8 mouse cellular contexts compared by ENCODE assay signal in genomic region chr10:81319741-81320549, GRCm38 (mm10). TPM values are rescaled to one million over a fixed set of nuclear protein-coding genes. Genes with fewer than 3 reads are reported as not detected.
DNase-seq lines count a peak whose midpoint lies in the region; ATAC-seq and TF ChIP-seq lines count a peak whose summit lies in the region.

No protein-coding gene starts in this region.

- H3K4me2 ChIP-seq in heart, embryonic 14.5 days (ENCODE audit: low read length) = peak overlapping the region; percentile 82
- peak overlapping the region; percentile 76 for H3K4me2 ChIP-seq in heart, embryonic 16.5 days (ENCODE audit: low read depth, low read length)
- peak overlapping the region; percentile 87 for H3K4me2 ChIP-seq in limb, embryonic 12.5 days
- H3K4me2 ChIP-seq in neural tube, embryonic 11.5 days (ENCODE audit: low read depth) = peak overlapping the region; percentile 77

- DNase-seq in heart, adult 18-20 months = no peak
- peak; percentile 93 for DNase-seq in G1E (ENCODE audit: low spot score)
- peak; percentile 97 for DNase-seq in neural tube, embryonic 11.5 days (ENCODE audit: low spot score)

- TF ChIP-seq CTCF in G1E (IDR thresholded peaks at IDR 0.05; ENCODE audit: low read depth, low read length) = no peak

- 2% methylated on average over 38 of the region's 38 CpGs for WGBS in heart, embryonic 14.5 days
- 1% methylated on average over 38 of the region's 38 CpGs for WGBS in heart, embryonic 16.5 days
- WGBS in limb, embryonic 12.5 days = under 1% methylated on average over 38 of the region's 38 CpGs
- WGBS in neural tube, embryonic 11.5 days = 2% methylated on average over 38 of the region's 38 CpGs

- no peak for ATAC-seq in heart, embryonic 14.5 days (ENCODE audit: insufficient number of reproducible peaks, insufficient read depth, low FRiP score, low read depth)
- no peak for ATAC-seq in G1E (ENCODE audit: extremely low read depth, insufficient number of reproducible peaks, low FRiP score, poor library complexity, severe bottlenecking)
- ATAC-seq in common myeloid progenitor, adult 5-6 weeks (replicated peaks; ENCODE audit: low read depth, poor library complexity, severe bottlenecking) = peak; percentile 71
- no peak for ATAC-seq in heart, embryonic 16.5 days (replicated peaks; ENCODE audit: extremely low read depth, insufficient read depth, low FRiP score)
- ATAC-seq in limb, embryonic 12.5 days (ENCODE audit: insufficient number of reproducible peaks, insufficient read depth, low FRiP score, low TSS enrichment, low read depth) = peak; percentile 26
- peak; percentile 7 for ATAC-seq in neural tube, embryonic 11.5 days (ENCODE audit: insufficient read depth, low FRiP score, low TSS enrichment)
- no peak for ATAC-seq in CD4-positive, CD25-positive, alpha-beta regulatory T cell, adult 4 months

- peak overlapping the region; percentile 71 for H3K9ac ChIP-seq in heart, embryonic 14.5 days (ENCODE audit: low read length)
- peak overlapping the region; percentile 76 for H3K9ac ChIP-seq in heart, embryonic 16.5 days (ENCODE audit: low read length)
- H3K9ac ChIP-seq in limb, embryonic 12.5 days (replicated peaks) = peak overlapping the region; percentile 57
- H3K9ac ChIP-seq in neural tube, embryonic 11.5 days (ENCODE audit: low read length) = peak overlapping the region; percentile 41

- no peaks in the 10 kb centered on the region for H3K9me3 ChIP-seq in heart, embryonic 14.5 days (ENCODE audit: control insufficient read depth, low read length)
- no peaks in the 10 kb centered on the region for H3K9me3 ChIP-seq in G1E (replicated peaks)
- no peaks in the 10 kb centered on the region for H3K9me3 ChIP-seq in heart, embryonic 16.5 days (replicated peaks; ENCODE audit: control insufficient read depth, low read length)
- H3K9me3 ChIP-seq in limb, embryonic 12.5 days = no peaks in the 10 kb centered on the region
- no peaks in the 10 kb centered on the region for H3K9me3 ChIP-seq in neural tube, embryonic 11.5 days (ENCODE audit: control insufficient read depth, low read length)

- H3K27ac ChIP-seq in heart, embryonic 14.5 days (replicated peaks in 1 of 2; ENCODE audit: control insufficient read depth in 1 of 2, insufficient read depth in 1 of 2, low read depth in 2 of 2, low read length in 2 of 2) = peak overlapping the region; percentile 89 to 92
- H3K27ac ChIP-seq in heart, embryonic 16.5 days (ENCODE audit: low read length) = peak overlapping the region; percentile 92
- peak overlapping the region; percentile 86 for H3K27ac ChIP-seq in limb, embryonic 12.5 days
- peak overlapping the region; percentile 75 for H3K27ac ChIP-seq in neural tube, embryonic 11.5 days (ENCODE audit: low read depth, low read length)

- peak overlapping the region; percentile 64 to 92 for H3K4me3 ChIP-seq in heart, embryonic 14.5 days (ENCODE audit: control insufficient read depth in 1 of 2, insufficient read depth in 1 of 2, low read depth in 1 of 2, low read length in 2 of 2)
- H3K4me3 ChIP-seq in G1E (ENCODE audit: low read depth, low read length) = peak overlapping the region; percentile 98
- H3K4me3 ChIP-seq in heart, embryonic 16.5 days (ENCODE audit: low read length) = peak overlapping the region; percentile 63
- H3K4me3 ChIP-seq in limb, embryonic 12.5 days (replicated peaks) = peak overlapping the region; percentile 98
- H3K4me3 ChIP-seq in neural tube, embryonic 11.5 days (ENCODE audit: low read depth, low read length) = peak overlapping the region; percentile 69

- no peaks in the 10 kb centered on the region for H3K27me3 ChIP-seq in heart, embryonic 14.5 days (ENCODE audit: control insufficient read depth, insufficient read depth, low read length)
- no peaks in the 10 kb centered on the region; the same call in 1 of the 2 replicates for H3K27me3 ChIP-seq in G1E (ENCODE audit: insufficient read depth, low read length)
- H3K27me3 ChIP-seq in heart, embryonic 16.5 days (ENCODE audit: control insufficient read depth, insufficient read depth, low read length) = no peaks in the 10 kb centered on the region
- H3K27me3 ChIP-seq in limb, embryonic 12.5 days = peaks cover 4% of the 10 kb centered on the region; the same call in 1 of the 2 replicates
- no peaks in the 10 kb centered on the region for H3K27me3 ChIP-seq in neural tube, embryonic 11.5 days (ENCODE audit: control insufficient read depth, insufficient read depth, low read length)

- peaks cover 52% of the 10 kb centered on the region for H3K36me3 ChIP-seq in heart, embryonic 14.5 days (ENCODE audit: control insufficient read depth, insufficient read depth, low read length)
- H3K36me3 ChIP-seq in G1E (replicated peaks) = peaks cover 76% of the 10 kb centered on the region
- peaks cover 32% of the 10 kb centered on the region for H3K36me3 ChIP-seq in heart, embryonic 16.5 days (ENCODE audit: control insufficient read depth, insufficient read depth)
- H3K36me3 ChIP-seq in limb, embryonic 12.5 days = peaks cover 65% of the 10 kb centered on the region
- peaks cover 27% of the 10 kb centered on the region for H3K36me3 ChIP-seq in neural tube, embryonic 11.5 days (ENCODE audit: control insufficient read depth, insufficient read depth, low read length)

- H3K4me1 ChIP-seq in heart, embryonic 14.5 days (ENCODE audit: control insufficient read depth in 2 of 2, insufficient read depth in 2 of 2, low read length in 2 of 2) = peaks cover 24 to 34% of the 10 kb centered on the region in 2 experiments
- H3K4me1 ChIP-seq in G1E (ENCODE audit: insufficient read depth, low read depth, low read length) = peaks cover 84% of the 10 kb centered on the region
- H3K4me1 ChIP-seq in heart, embryonic 16.5 days (ENCODE audit: control insufficient read depth, insufficient read depth, low read length) = peaks cover 24% of the 10 kb centered on the region
- peaks cover 50% of the 10 kb centered on the region for H3K4me1 ChIP-seq in limb, embryonic 12.5 days (replicated peaks)
- H3K4me1 ChIP-seq in neural tube, embryonic 11.5 days (ENCODE audit: control insufficient read depth, insufficient read depth, low read length) = peaks cover 18% of the 10 kb centered on the region

RNA-seq across cellular contexts. Expression of gene Cactin, which starts 1.0 kb away (rescaled TPM):
- polyA plus RNA-seq in heart, embryonic 14.5 days (2014; fragmentation: Nextera tagmentation; extraction: Ambion mirVana) = 16.6 and 16.9 TPM in 2 replicates
- total RNA-seq in heart, adult 18-20 months (2021) = 10 to 100 TPM; 14.6 to 15.8 TPM
- total RNA-seq in G1E (2014; fragmentation: Nextera tagmentation) (9.0 and 11.4 TPM in 2 replicates), G1E (2017) (23.5 and 23.9 TPM in 2 replicates)
- polyA plus RNA-seq in G1E (2012) = 77.9 and 80.5 TPM in 2 replicates
- total RNA-seq in common myeloid progenitor, adult 5-6 weeks (2017) = 27.9 and 35.1 TPM in 2 replicates
- 28.1 and 29.6 TPM in 2 replicates for polyA plus RNA-seq in heart, embryonic 16.5 days (2015; fragmentation: Nextera tagmentation; extraction: Ambion mirVana)
- 57.7 and 58.7 TPM in 2 replicates for polyA plus RNA-seq in limb, embryonic 12.5 days (2016; fragmentation: Nextera tagmentation; extraction: Ambion mirVana)
- polyA plus RNA-seq in neural tube, embryonic 11.5 days (2014; fragmentation: Nextera tagmentation; extraction: Ambion mirVana) = 39.4 and 46.2 TPM in 2 replicates
- 1 to 10 TPM; 4.2 to 4.7 TPM for polyA plus RNA-seq in CD4-positive, CD25-positive, alpha-beta regulatory T cell, adult 4 months (2017; shearing (Covaris generic))

RNA-seq across cellular contexts. Expression of gene Tbxa2r, which starts 8.6 kb away (rescaled TPM):
- polyA plus RNA-seq in heart, embryonic 14.5 days (2014; fragmentation: Nextera tagmentation; extraction: Ambion mirVana) = 9.5 and 11.3 TPM in 2 replicates
- 1 to 10 TPM; 2.5 to 2.7 TPM for total RNA-seq in heart, adult 18-20 months (2021)
- total RNA-seq in G1E (2014; fragmentation: Nextera tagmentation) (not detected in 2 replicates), G1E (2017) (0.06 TPM in 1 of 2 replicates, not detected in the other)
- 0.06 TPM in 1 of 2 replicates, not detected in the other for polyA plus RNA-seq in G1E (2012)
- 3.4 and 4.2 TPM in 2 replicates for total RNA-seq in common myeloid progenitor, adult 5-6 weeks (2017)
- polyA plus RNA-seq in heart, embryonic 16.5 days (2015; fragmentation: Nextera tagmentation; extraction: Ambion mirVana) = 15.2 and 16.3 TPM in 2 replicates
- polyA plus RNA-seq in limb, embryonic 12.5 days (2016; fragmentation: Nextera tagmentation; extraction: Ambion mirVana) = 2.2 and 2.6 TPM in 2 replicates
- 1.8 and 2.9 TPM in 2 replicates for polyA plus RNA-seq in neural tube, embryonic 11.5 days (2014; fragmentation: Nextera tagmentation; extraction: Ambion mirVana)
- polyA plus RNA-seq in CD4-positive, CD25-positive, alpha-beta regulatory T cell, adult 4 months (2017; shearing (Covaris generic)) = 10 to 100 TPM; 19.3 to 22.0 TPM

RNA-seq across cellular contexts. Expression of gene Gipc3, which starts 23.1 kb away (rescaled TPM):
- 0.11 TPM in 1 of 2 replicates, not detected in the other for polyA plus RNA-seq in heart, embryonic 14.5 days (2014; fragmentation: Nextera tagmentation; extraction: Ambion mirVana)
- 1 to 10 TPM; 3.4 to 4.7 TPM for total RNA-seq in heart, adult 18-20 months (2021)
- not detected in 2 replicates for total RNA-seq in G1E (2014; fragmentation: Nextera tagmentation)
- 0.11 TPM in 1 of 2 replicates, not detected in the other for total RNA-seq in G1E (2017)
- polyA plus RNA-seq in G1E (2012) = not detected in 2 replicates
- total RNA-seq in common myeloid progenitor, adult 5-6 weeks (2017) = not detected in 2 replicates
- polyA plus RNA-seq in heart, embryonic 16.5 days (2015; fragmentation: Nextera tagmentation; extraction: Ambion mirVana) = 0.08 and 0.11 TPM in 2 replicates
- polyA plus RNA-seq in limb, embryonic 12.5 days (2016; fragmentation: Nextera tagmentation; extraction: Ambion mirVana) = 0.05 TPM in 1 of 2 replicates, not detected in the other
- polyA plus RNA-seq in neural tube, embryonic 11.5 days (2014; fragmentation: Nextera tagmentation; extraction: Ambion mirVana) = not detected in 2 replicates
- polyA plus RNA-seq in CD4-positive, CD25-positive, alpha-beta regulatory T cell, adult 4 months (2017; shearing (Covaris generic)) = under 1 TPM; 0.15 to 0.28 TPM

RNA-seq across cellular contexts. Expression of gene Pip5k1c, which starts 27.2 kb away (rescaled TPM):
- 31.4 and 33.7 TPM in 2 replicates for polyA plus RNA-seq in heart, embryonic 14.5 days (2014; fragmentation: Nextera tagmentation; extraction: Ambion mirVana)
- 10 to 100 TPM; 23.1 to 25.6 TPM for total RNA-seq in heart, adult 18-20 months (2021)
- total RNA-seq in G1E (2014; fragmentation: Nextera tagmentation) = 58.0 and 62.2 TPM in 2 replicates
- total RNA-seq in G1E (2017) = 58.8 and 66.6 TPM in 2 replicates
- polyA plus RNA-seq in G1E (2012) = 266 and 331 TPM in 2 replicates
- total RNA-seq in common myeloid progenitor, adult 5-6 weeks (2017) = 24.4 and 36.8 TPM in 2 replicates
- 31.3 and 33.2 TPM in 2 replicates for polyA plus RNA-seq in heart, embryonic 16.5 days (2015; fragmentation: Nextera tagmentation; extraction: Ambion mirVana)
- 63.9 and 68.5 TPM in 2 replicates for polyA plus RNA-seq in limb, embryonic 12.5 days (2016; fragmentation: Nextera tagmentation; extraction: Ambion mirVana)
- polyA plus RNA-seq in neural tube, embryonic 11.5 days (2014; fragmentation: Nextera tagmentation; extraction: Ambion mirVana) = 64.6 and 65.8 TPM in 2 replicates
- 10 to 100 TPM; 14.6 to 15.1 TPM for polyA plus RNA-seq in CD4-positive, CD25-positive, alpha-beta regulatory T cell, adult 4 months (2017; shearing (Covaris generic))

RNA-seq across cellular contexts. Expression of gene Tjp3, which starts 28.6 kb away (rescaled TPM):
- 1.8 and 2.2 TPM in 2 replicates for polyA plus RNA-seq in heart, embryonic 14.5 days (2014; fragmentation: Nextera tagmentation; extraction: Ambion mirVana)
- under 1 TPM in 1 of 2 experiments, not detected in 1; 0.87 TPM for total RNA-seq in heart, adult 18-20 months (2021)
- total RNA-seq in G1E (2014; fragmentation: Nextera tagmentation) (0.44 TPM in 1 of 2 replicates, not detected in the other), G1E (2017) (1.8 and 1.9 TPM in 2 replicates)
- polyA plus RNA-seq in G1E (2012) = 1.4 and 1.6 TPM in 2 replicates
- 3.5 and 4.4 TPM in 2 replicates for total RNA-seq in common myeloid progenitor, adult 5-6 weeks (2017)
- 4.7 and 5.3 TPM in 2 replicates for polyA plus RNA-seq in heart, embryonic 16.5 days (2015; fragmentation: Nextera tagmentation; extraction: Ambion mirVana)
- 3.2 and 3.6 TPM in 2 replicates for polyA plus RNA-seq in limb, embryonic 12.5 days (2016; fragmentation: Nextera tagmentation; extraction: Ambion mirVana)
- 2.5 and 2.8 TPM in 2 replicates for polyA plus RNA-seq in neural tube, embryonic 11.5 days (2014; fragmentation: Nextera tagmentation; extraction: Ambion mirVana)
- polyA plus RNA-seq in CD4-positive, CD25-positive, alpha-beta regulatory T cell, adult 4 months (2017; shearing (Covaris generic)) = 1 to 10 TPM; 2.4 to 2.6 TPM

Comparison
In these comparisons a context has a peak if more than half of its experiments do, and no peak if none do; other contexts are left out.
1. ATAC-seq: peak in common myeloid progenitor, adult 5-6 weeks (single experiment), limb, embryonic 12.5 days (single experiment) and neural tube, embryonic 11.5 days (single experiment); none in heart, embryonic 14.5 days (single experiment), G1E (single experiment), heart, embryonic 16.5 days (single experiment) and CD4-positive, CD25-positive, alpha-beta regulatory T cell, adult 4 months (single experiment).
2. DNase-seq: peak in G1E (single experiment) and neural tube, embryonic 11.5 days (single experiment); none in heart, adult 18-20 months (0 of 2).
3. Peak in every context shown above with its lines, with median percentiles within 50 percentile points of each other: H3K27ac ChIP-seq, H3K4me2 ChIP-seq, H3K4me3 ChIP-seq and H3K9ac ChIP-seq.